22 mouse cellular contexts compared by ENCODE assay signal in genomic region chr3:122695870-122696269, GRCm38 (mm10).
"Had no signal": no experiment of that assay in that cellular context is flagged by ENCODE, and none has a peak within 500 bp of the region (broad histone marks: within the 10 kb centered on the region; RNA-seq: fewer than 3 reads in every experiment).

No protein-coding gene starts in this region.

- H3K9me3 ChIP-seq: limb, embryonic 12.5 days; limb, embryonic 15.5 days; midbrain, embryonic 10.5 days; midbrain, embryonic 13.5 days; neural tube, embryonic 13.5 days; stomach, embryonic 15.5 days had no signal

- H3K36me3 ChIP-seq: limb, embryonic 12.5 days; limb, embryonic 15.5 days; midbrain, embryonic 10.5 days; midbrain, embryonic 13.5 days; neural tube, embryonic 13.5 days; stomach, embryonic 15.5 days had no signal

- H3K4me3 ChIP-seq: layer of hippocampus, adult 2 months; limb, embryonic 12.5 days; limb, embryonic 15.5 days; midbrain, embryonic 10.5 days; midbrain, embryonic 13.5 days; myocyte; neural tube, embryonic 13.5 days; stomach, embryonic 15.5 days had no signal

- H3K27ac ChIP-seq: kidney, postnatal 0 days; layer of hippocampus, adult 2 months; limb, embryonic 12.5 days; limb, embryonic 15.5 days; liver, embryonic 14.5 days; macrophage; midbrain, embryonic 10.5 days; midbrain, embryonic 13.5 days; neural tube, embryonic 13.5 days; stomach, embryonic 15.5 days had no signal

- H3K4me1 ChIP-seq: limb, embryonic 12.5 days; limb, embryonic 15.5 days; midbrain, embryonic 10.5 days; midbrain, embryonic 13.5 days; neural tube, embryonic 13.5 days; stomach, embryonic 15.5 days had no signal

- H3K9ac ChIP-seq: limb, embryonic 12.5 days; limb, embryonic 15.5 days; liver, embryonic 14.5 days; liver, postnatal 0 days; lung, embryonic 14.5 days; midbrain, embryonic 13.5 days; neural tube, embryonic 13.5 days; stomach, embryonic 15.5 days had no signal

- H3K27me3 ChIP-seq: limb, embryonic 12.5 days; limb, embryonic 15.5 days; midbrain, embryonic 13.5 days; neural tube, embryonic 13.5 days; stomach, embryonic 15.5 days had no signal

- DNase-seq: kidney, postnatal 25 days; layer of hippocampus, adult 9-11 months; left cerebral cortex, postnatal 4 days; liver, postnatal 0 days; lung, embryonic 14.5 days; retina, postnatal 1 day; right cerebral cortex, postnatal 25 days; spleen, adult 18-20 months; thymus, adult 18-20 months; thymus, postnatal 36 days had no signal

- ATAC-seq: liver, postnatal 0 days; midbrain, embryonic 13.5 days; midbrain, embryonic 16.5 days had no signal
